Comparison of ENCODE assay signal across 1 mouse cellular context in the genomic region with DNA sequence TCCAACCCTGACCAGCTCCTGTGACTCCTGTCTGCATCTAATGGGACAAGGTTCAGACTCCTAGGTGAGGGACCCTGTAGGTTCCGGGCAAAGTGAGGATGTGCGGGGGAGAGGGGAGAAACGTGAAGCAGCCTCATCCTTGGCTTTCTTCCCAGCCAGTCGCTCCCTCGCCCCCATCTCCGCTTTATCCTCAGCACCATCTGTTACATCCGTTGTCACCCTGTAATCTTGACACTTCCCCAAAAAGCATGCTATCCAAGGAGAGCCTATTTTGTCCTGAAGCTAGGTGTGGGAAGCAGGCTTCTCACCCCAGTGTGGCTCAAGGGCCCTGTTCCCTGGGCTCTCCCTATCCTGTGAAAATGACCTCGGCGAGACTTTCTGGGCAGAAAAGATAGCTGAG.
A peak's percentile ranks its signal among the peaks of the same experiment; 100 is the strongest.
TF ChIP-seq lines count a peak whose summit lies in the region.

No protein-coding gene starts in this region.

TF ChIP-seq in MEL, 35 proteins besides CTCF, POLR2A, EP300 and RAD21:
- TF ChIP-seq SIN3A (IDR thresholded peaks at IDR 0.05; ENCODE audit: low read length) = peak; percentile 86
- TF ChIP-seq TAL1 (IDR thresholded peaks at IDR 0.05; ENCODE audit: low read length) = peak; percentile 96
- peak; percentile 78; the same call in 1 of the 2 replicates for TF ChIP-seq MYC (IDR thresholded peaks at IDR 0.05; ENCODE audit: low read depth, low read length)
- peak; percentile 68 for TF ChIP-seq ZNF384 (IDR thresholded peaks at IDR 0.05; ENCODE audit: low read depth, low read length)
- TF ChIP-seq HCFC1 (IDR thresholded peaks at IDR 0.05; ENCODE audit: low read depth, low read length) = no peak
- TF ChIP-seq POLR2AphosphoS5 (IDR thresholded peaks at IDR 0.05; ENCODE audit: borderline replicate concordance, low read depth, low read length) = no peak
- peak; percentile 96 for TF ChIP-seq GATA1 (IDR thresholded peaks at IDR 0.05; ENCODE audit: low read depth, low read length)
- peak; percentile 81 for TF ChIP-seq MAZ (IDR thresholded peaks at IDR 0.05; ENCODE audit: low read depth, low read length)
- peak; percentile 89 for TF ChIP-seq MYB (IDR thresholded peaks at IDR 0.05; ENCODE audit: low read depth, low read length)
- peak; percentile 96 for TF ChIP-seq TCF12 (IDR thresholded peaks at IDR 0.05; ENCODE audit: low read depth, low read length)
- no peak for TF ChIP-seq KAT2A (conservative IDR thresholded peaks at IDR 0.05; ENCODE audit: low read depth, low read length)
- peak; percentile 74 for TF ChIP-seq MXI1 (IDR thresholded peaks at IDR 0.05; ENCODE audit: low read depth, low read length)
- 0 out of 2 replicates have a peak, but pooled peaks have one; percentile 57 for TF ChIP-seq UBTF (IDR thresholded peaks at IDR 0.05; ENCODE audit: borderline replicate concordance, insufficient read depth, low read depth, low read length)
- 0 out of 2 replicates have a peak, but pooled peaks have one; percentile 8 for TF ChIP-seq ZC3H11A (IDR thresholded peaks at IDR 0.05; ENCODE audit: low read depth, low read length)
- TF ChIP-seq MEF2A (IDR thresholded peaks at IDR 0.05; ENCODE audit: extremely low read depth, insufficient replicate concordance, low read depth, low read length, poor library complexity, severe bottlenecking) = no peak
- no peak; the same call in 1 of the 2 replicates for TF ChIP-seq MAFK (IDR thresholded peaks at IDR 0.05; ENCODE audit: borderline replicate concordance, low read depth, low read length)
- peak; percentile 88 for TF ChIP-seq RCOR1 (IDR thresholded peaks at IDR 0.05; ENCODE audit: low read depth, low read length)
- TF ChIP-seq JUND (IDR thresholded peaks at IDR 0.05; ENCODE audit: low read depth, low read length) = no peak
- TF ChIP-seq ETS1 (IDR thresholded peaks at IDR 0.05; ENCODE audit: low read depth, low read length) = peak; percentile 94
- TF ChIP-seq POLR2AphosphoS2 (IDR thresholded peaks at IDR 0.05; ENCODE audit: low read length) = peak; percentile 65; the same call in 1 of the 2 replicates
- peak; percentile 68 for TF ChIP-seq TBP (IDR thresholded peaks at IDR 0.05; ENCODE audit: low read depth, low read length)
- TF ChIP-seq NRF1 (IDR thresholded peaks at IDR 0.05; ENCODE audit: insufficient read depth, low read depth, low read length, poor library complexity, severe bottlenecking) = 0 out of 2 replicates have a peak, but pooled peaks have one; percentile 22
- TF ChIP-seq BHLHE40 (IDR thresholded peaks at IDR 0.05; ENCODE audit: borderline replicate concordance, low read depth, low read length) = peak; percentile 91
- TF ChIP-seq USF1 (IDR thresholded peaks at IDR 0.05; ENCODE audit: low read depth, low read length) = no peak
